Mouse (Mus musculus) CH12.LX (cell line): Measurements from ENCODE around the gene Arpp19. TPM values are rescaled to one million over a fixed set of nuclear protein-coding genes. Genes with fewer than 3 reads are reported as not detected.

Experiments
- DNase-seq: peaks from one replicate; pipeline ENCODE4 v3.0.0-alpha.2; 2013; ENCODE audit errors: extremely low read depth
- H3K27ac ChIP-seq: 2 replicates; pipeline ENCODE4 v1.5.1; 2012; ENCODE audit warnings: low read depth, mild to moderate bottlenecking, control low read depth, moderate library complexity; ENCODE audit not compliant: insufficient read depth
- H3K27me3 ChIP-seq: replicated peaks from 2 replicates; pipeline ENCODE3; 2012; ENCODE audit warnings: inconsistent platforms
- H3K36me3 ChIP-seq, 2 experiments: replicated peaks in 1 of 2; 2 replicates each; pipeline versions ENCODE3 to v1.6.1; 2012; ENCODE audit warnings: inconsistent platforms in 1 of 2, low read length in 1 of 2, mild to moderate bottlenecking in 1 of 2, mixed read lengths in 1 of 2, moderate library complexity in 1 of 2; ENCODE audit not compliant: control insufficient read depth in 1 of 2, insufficient read depth in 1 of 2
- H3K4me1 ChIP-seq, 2 experiments: 2 replicates each; pipeline ENCODE4 v1.6.1; 2012; ENCODE audit warnings: inconsistent platforms in 1 of 2, moderate library complexity in 1 of 2; ENCODE audit not compliant: insufficient read depth in 2 of 2, control insufficient read depth in 1 of 2
- H3K4me2 ChIP-seq: 2 replicates; pipeline ENCODE4 v1.6.1; 2012; ENCODE audit warnings: low read depth, mild to moderate bottlenecking, control low read depth; ENCODE audit not compliant: poor library complexity, insufficient read depth, severe bottlenecking
- H3K4me3 ChIP-seq, 3 experiments: fragments of 150-350 bp in 1 of 3; sonication (generic) in 1 of 3; replicated peaks in 1 of 3; 2 replicates each; pipeline versions ENCODE3 to v1.5.1; 2011 to 2012; ENCODE audit warnings: low read depth in 2 of 3, low read length in 2 of 3, mild to moderate bottlenecking in 2 of 3, moderate library complexity in 2 of 3, control low read depth in 1 of 3, improper control_type of control experiment in 1 of 3, inconsistent platforms in 1 of 3, mixed read lengths in 1 of 3; ENCODE audit not compliant: poor library complexity in 1 of 3
- H3K79me2 ChIP-seq: replicated peaks from 2 replicates; pipeline ENCODE4 v1.6.1; 2012; ENCODE audit warnings: mild to moderate bottlenecking, moderate library complexity; ENCODE audit not compliant: control insufficient read depth, poor library complexity, insufficient read depth, severe bottlenecking; ENCODE audit errors: extremely low read depth
- H3K9ac ChIP-seq: 2 replicates; pipeline ENCODE4 v1.6.1; 2012; ENCODE audit warnings: low read depth, mild to moderate bottlenecking, control low read depth, moderate library complexity; ENCODE audit not compliant: insufficient read depth
- H3K9me3 ChIP-seq: replicated peaks from 2 replicates; pipeline ENCODE3; 2012; ENCODE audit warnings: low read length, inconsistent platforms, mixed read lengths
- CHD1 ChIP-seq: IDR thresholded peaks from 2 replicates; pipeline ENCODE4 v1.6.1; 2012; ENCODE audit warnings: low read depth, low read length, improper control_type of control experiment, inconsistent platforms
- ELF1 ChIP-seq: IDR thresholded peaks from 2 replicates; pipeline ENCODE4 v1.6.1; 2014; ENCODE audit warnings: low read depth, mild to moderate bottlenecking, inconsistent platforms, low read length, improper control_type of control experiment
- GABPA ChIP-seq: IDR thresholded peaks from 2 replicates; pipeline ENCODE4 v1.6.1; 2012; ENCODE audit warnings: low read depth, low read length, improper control_type of control experiment, inconsistent platforms; ENCODE audit not compliant: insufficient replicate concordance
- HCFC1 ChIP-seq: IDR thresholded peaks from 2 replicates; pipeline ENCODE4 v1.6.1; 2012; ENCODE audit warnings: low read depth, mild to moderate bottlenecking, inconsistent platforms, low read length, improper control_type of control experiment
- IRF4 ChIP-seq: IDR thresholded peaks from 2 replicates; pipeline ENCODE4 v1.6.1; 2014; ENCODE audit warnings: low read depth, mild to moderate bottlenecking, inconsistent platforms, low read length, improper control_type of control experiment
- MAFK ChIP-seq: IDR thresholded peaks from 2 replicates; pipeline ENCODE4 v1.6.1; 2011; ENCODE audit warnings: low read length, improper control_type of control experiment; ENCODE audit not compliant: insufficient replicate concordance
- MAX ChIP-seq: IDR thresholded peaks from 2 replicates; pipeline ENCODE4 v1.6.1; 2011; ENCODE audit warnings: low read length, improper control_type of control experiment
- MXI1 ChIP-seq: IDR thresholded peaks from 2 replicates; pipeline ENCODE4 v1.6.1; 2011; ENCODE audit warnings: mild to moderate bottlenecking, low read depth, low read length, improper control_type of control experiment
- NELFE ChIP-seq: IDR thresholded peaks from 2 replicates; pipeline ENCODE4 v1.6.1; 2011; ENCODE audit warnings: low read depth, low read length, improper control_type of control experiment
- PAX5 ChIP-seq: IDR thresholded peaks from 2 replicates; pipeline ENCODE4 v1.6.1; 2012; ENCODE audit warnings: low read length, inconsistent platforms, mixed read lengths
- POLR2A ChIP-seq: IDR thresholded peaks from 2 replicates; pipeline ENCODE4 v1.6.1; 2011; ENCODE audit warnings: low read depth, mild to moderate bottlenecking, improper control_type of control experiment, low read length
- RAD21 ChIP-seq: IDR thresholded peaks from 2 replicates; pipeline ENCODE4 v1.6.1; 2011; ENCODE audit warnings: low read depth, mild to moderate bottlenecking, low read length, improper control_type of control experiment, moderate library complexity
- SMC3 ChIP-seq: IDR thresholded peaks from 2 replicates; pipeline ENCODE4 v1.6.1; 2011; ENCODE audit warnings: low read depth, low read length, improper control_type of control experiment
- TBP ChIP-seq: conservative IDR thresholded peaks from 2 replicates; pipeline ENCODE4 v1.6.1; 2011; ENCODE audit warnings: low read depth, low read length, improper control_type of control experiment
- UBTF ChIP-seq: IDR thresholded peaks from 2 replicates; pipeline ENCODE4 v1.6.1; 2012; ENCODE audit warnings: low read depth, mild to moderate bottlenecking, inconsistent platforms, low read length, improper control_type of control experiment, moderate library complexity
- USF1 ChIP-seq: IDR thresholded peaks from 2 replicates; pipeline ENCODE4 v1.6.1; 2014; ENCODE audit warnings: low read depth, mild to moderate bottlenecking, inconsistent platforms, low read length, improper control_type of control experiment
- USF2 ChIP-seq: conservative IDR thresholded peaks from 2 replicates; pipeline ENCODE4 v1.6.1; 2011; ENCODE audit warnings: low read depth, low read length, improper control_type of control experiment
- ZKSCAN1 ChIP-seq: IDR thresholded peaks from 2 replicates; pipeline ENCODE4 v1.6.1; 2012; ENCODE audit warnings: low read depth, inconsistent platforms, low read length, improper control_type of control experiment, borderline replicate concordance
- dilution Hi-C: fragments of 300-500 bp; cut with MboI; formaldehyde crosslinking; loops from 2 replicates; pipeline ENCODE4 v1.14.3; 2020; ENCODE audit warnings: low sequenced_read_pairs; ENCODE audit not compliant: extremely low pct_unique_long_range_greater_than_20kb, extremely low pct_ligation_motif_present
- in situ Hi-C: fragments of 300-500 bp; cut with MboI; formaldehyde crosslinking; loops from 3 replicates; pipeline ENCODE4 v1.14.3; 2019; ENCODE audit warnings: low sequenced_read_pairs, low pct_ligation_motif_present, low pct_unique_long_range_greater_than_20kb, mixed read lengths
- polyA plus RNA-seq: library from polyadenylated mRNA; unstranded; fragments of >175 nt; gene quantifications from 2 replicates; pipeline ENCODE4 v1.2.1, GENCODE M21; 2012; ENCODE audit warnings: low read depth; ENCODE audit not compliant: insufficient read length
- total RNA-seq, 2 experiments: library from RNA; depleted of rRNA; stranded (reverse); fragments of 300-350 nt in 1 of 2; fragments of >200 nt in 1 of 2; gene quantifications; 2 replicates each; pipeline ENCODE4 v1.2.3; 2012 to 2014

Gene Arpp19
- total and polyA plus RNA-seq, 3 experiments = 194 to 479 (median 244) TPM

- no peak overlapping the region for H3K4me3 ChIP-seq
- no peak for DNase-seq
- peaks cover 13% of the 10 kb centered on the region for H3K9me3 ChIP-seq
- in situ Hi-C loops (no loop called here), dilution Hi-C loops (no loop called here)
- TF ChIP-seq POLR2A (no peak), UBTF (no peak), USF2 (no peak), IRF4 (no peak), ZKSCAN1 (no peak), MAFK (no peak), TBP (no peak), USF1 (no peak), SMC3 (no peak), MAX (no peak), NELFE (no peak), MXI1 (no peak), CHD1 (no peak), RAD21 (no peak), PAX5 (no peak)
- H3K79me2 ChIP-seq = peaks cover 49% of the 10 kb centered on the region
- H3K27ac ChIP-seq = no peak overlapping the region
- H3K36me3 ChIP-seq = peaks cover 3 to 24% of the 10 kb centered on the region in 2 experiments
- peaks cover 9 to 50% of the 10 kb centered on the region in 2 experiments for H3K4me1 ChIP-seq
- H3K4me2 ChIP-seq = no peak overlapping the region
- no peaks in the 10 kb centered on the region for H3K27me3 ChIP-seq
- H3K9ac ChIP-seq = no peak overlapping the region
These were observed 47.9 kb downstream of the Arpp19 start for GRCm38 (mm10) chr9:75085242-75085824.

GRCm38 (mm10) chr9:75087823-75088222 lies 50.4 kb downstream of the Arpp19 start:
- TF ChIP-seq GABPA (no peak), HCFC1 (no peak), ELF1 (no peak)
- Histone ChIP-seq H3K4me3 (no peak overlapping the region), H3K79me2 (peaks cover 49% of the 10 kb centered on the region), H3K4me2 (no peak overlapping the region), H3K36me3 (peaks cover 0 to 15% of the 10 kb centered on the region in 2 experiments), H3K9ac (no peak overlapping the region), H3K27me3 (no peaks in the 10 kb centered on the region), H3K27ac (no peak overlapping the region), H3K4me1 (peaks cover 13 to 69% of the 10 kb centered on the region in 2 experiments), H3K9me3 (no peaks in the 10 kb centered on the region)
- dilution Hi-C loops = no loop called here
- in situ Hi-C loops = no loop called here
- no peak for DNase-seq
